Mouse (Mus musculus) layer of hippocampus, postnatal 25 days (tissue): ENCODE measurements around the gene Mxi1. TPM values are rescaled to one million over a fixed set of nuclear protein-coding genes. Genes with fewer than 3 reads are reported as not detected.
A peak's percentile ranks its signal among the peaks of the same experiment; 100 is the strongest.

Experiments
- DNase-seq, 2 experiments: peaks; one replicate each; pipeline ENCODE4 v3.0.0; 2022; ENCODE audit warnings: mixed read lengths in 2 of 2, low spot score in 1 of 2; ENCODE audit errors: extremely low spot score in 1 of 2
- total RNA-seq, 2 experiments: library from RNA; stranded (reverse); gene quantifications; 2 replicates each; pipeline ENCODE4 v1.2.3; 2021

Gene Mxi1
- total RNA-seq, 2 experiments from 2014 or later, result 57.7 to 68.2 TPM

DNA sequence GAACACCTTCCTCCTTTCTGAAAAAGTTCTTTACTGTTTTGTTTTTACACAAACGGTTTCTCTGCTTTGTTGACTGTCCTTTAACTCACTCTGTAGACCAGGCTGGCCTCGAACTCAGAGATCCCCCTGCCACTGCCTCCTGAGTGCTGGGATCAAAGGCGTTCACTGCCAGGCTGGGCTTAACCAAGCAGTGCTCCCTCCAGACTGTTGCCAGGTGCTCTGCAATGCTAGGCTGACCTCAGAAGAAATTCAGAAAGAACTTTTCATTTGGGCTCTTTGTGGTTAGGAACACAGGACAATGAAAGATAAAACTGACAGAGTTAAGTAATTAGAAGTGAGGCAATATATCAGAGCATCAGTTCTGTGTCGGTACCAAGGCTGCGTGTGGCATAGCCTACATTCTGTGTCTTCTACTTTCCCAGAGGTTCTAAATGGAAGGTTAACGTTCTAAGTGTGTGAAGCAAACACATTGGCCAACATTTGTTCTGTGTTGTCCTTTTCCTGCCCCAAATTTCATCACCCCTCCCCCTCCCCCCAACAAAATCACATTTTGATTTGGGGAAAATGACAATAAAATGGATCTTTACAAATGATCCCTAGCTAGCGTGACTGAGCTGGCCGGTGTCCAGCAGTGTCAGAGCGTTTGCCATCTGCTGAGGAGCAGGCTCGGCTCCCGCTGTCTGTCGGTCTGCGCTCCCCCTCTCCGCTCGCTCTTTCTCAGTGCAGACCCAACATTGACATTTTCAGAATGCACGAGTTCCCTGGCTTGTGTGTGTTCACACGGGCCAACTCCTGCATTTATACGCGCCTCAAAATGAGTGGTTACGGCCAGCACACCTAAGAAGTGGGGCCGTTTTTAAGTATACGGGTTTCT is 49.1 kb downstream of the Mxi1 start:
- peak; percentile 41 to 71 for DNase-seq

DNA sequence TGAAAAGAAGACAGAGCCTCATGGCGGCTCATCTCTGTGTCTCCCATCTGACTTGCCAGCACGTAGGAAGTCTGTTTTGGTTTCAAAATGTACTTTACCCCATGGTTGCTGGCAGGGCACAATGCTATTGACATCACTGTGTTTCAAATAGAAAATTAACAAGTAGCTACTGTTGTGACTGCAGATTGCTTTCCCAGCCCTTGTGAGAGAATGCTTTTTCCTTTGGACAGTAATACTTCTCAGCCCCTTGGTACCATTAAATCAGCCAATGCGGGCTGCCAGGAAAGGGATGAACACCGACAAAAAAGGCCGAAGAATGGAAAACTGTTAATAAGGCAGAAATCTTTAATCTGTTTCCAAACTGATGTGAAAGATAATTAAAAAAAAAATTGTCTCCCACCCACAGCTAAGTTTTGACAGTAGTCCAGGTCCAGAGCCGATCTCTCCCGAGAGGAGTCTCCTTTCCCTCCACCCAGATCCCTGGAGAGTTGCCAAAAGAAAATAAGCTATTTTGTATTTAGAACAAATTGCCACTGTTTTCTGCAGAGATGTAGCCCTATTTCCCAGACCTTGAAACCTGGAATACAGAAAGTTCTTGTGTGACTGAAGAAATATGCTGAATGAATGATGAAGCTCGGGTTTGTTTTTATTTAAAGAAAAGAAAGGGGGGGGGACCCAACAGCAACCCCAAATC is 50.1 kb downstream of the Mxi1 start:
- peak in 1 of 2 experiments; percentile 32 for DNase-seq

DNA sequence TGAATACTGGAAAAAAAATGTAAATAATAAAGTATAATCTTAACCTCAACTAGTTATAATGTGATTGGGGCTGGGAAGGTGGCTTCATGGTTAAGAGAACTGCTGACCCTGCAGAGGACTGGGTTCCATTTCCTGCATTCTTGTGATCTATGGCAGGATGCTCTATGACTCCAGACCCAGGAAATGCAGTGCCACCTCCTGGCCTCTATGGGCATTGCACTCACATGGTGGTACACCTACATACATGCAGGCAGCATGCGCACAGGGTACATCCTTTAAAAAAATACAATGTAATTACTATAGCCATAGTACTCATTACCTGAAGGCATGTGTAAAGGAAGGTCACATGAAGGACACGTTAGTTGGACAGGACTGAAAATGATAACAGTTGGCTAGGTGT is 52.6 kb downstream of the Mxi1 start:
- no peak for DNase-seq

DNA sequence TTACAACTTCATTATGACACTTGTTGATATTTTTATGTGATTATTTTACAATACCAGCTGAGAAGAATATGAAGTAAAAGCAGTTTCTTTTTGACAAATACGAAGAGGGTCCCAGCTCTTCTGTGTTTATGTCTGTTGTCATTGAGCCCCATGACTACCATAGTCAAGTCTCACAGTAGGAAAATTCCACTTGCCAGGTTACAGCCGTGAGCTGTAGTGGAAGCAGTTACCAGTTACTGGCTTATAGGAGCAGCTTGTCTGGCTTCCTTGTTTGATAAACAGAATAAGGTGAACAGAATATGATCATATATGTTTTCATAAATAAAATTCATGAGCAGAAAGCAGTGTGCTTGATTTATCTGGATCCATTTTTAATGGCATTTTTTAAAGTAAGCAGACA is 54.2 kb downstream of the Mxi1 start:
- no peak for DNase-seq

DNA sequence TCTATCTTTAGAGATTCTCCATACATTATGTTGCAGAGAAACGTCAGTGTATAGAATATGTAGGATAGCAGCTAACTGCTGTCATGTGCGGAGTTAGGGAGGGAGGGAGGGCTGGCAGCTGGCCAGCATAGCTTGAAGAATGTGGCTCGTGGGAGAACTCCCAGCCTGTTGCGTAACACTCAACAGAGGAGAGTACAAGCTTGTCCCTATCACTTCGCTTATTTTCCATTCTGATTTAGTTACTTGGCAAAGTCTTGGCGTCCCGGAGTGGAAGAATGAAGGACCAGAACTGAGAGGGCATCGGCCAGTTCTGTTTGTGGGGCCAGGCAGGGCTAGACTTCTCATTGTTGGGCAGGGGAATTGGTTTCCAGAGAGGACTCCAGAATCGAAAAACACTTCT is 54.6 kb downstream of the Mxi1 start:
- DNase-seq, result no peak

DNA sequence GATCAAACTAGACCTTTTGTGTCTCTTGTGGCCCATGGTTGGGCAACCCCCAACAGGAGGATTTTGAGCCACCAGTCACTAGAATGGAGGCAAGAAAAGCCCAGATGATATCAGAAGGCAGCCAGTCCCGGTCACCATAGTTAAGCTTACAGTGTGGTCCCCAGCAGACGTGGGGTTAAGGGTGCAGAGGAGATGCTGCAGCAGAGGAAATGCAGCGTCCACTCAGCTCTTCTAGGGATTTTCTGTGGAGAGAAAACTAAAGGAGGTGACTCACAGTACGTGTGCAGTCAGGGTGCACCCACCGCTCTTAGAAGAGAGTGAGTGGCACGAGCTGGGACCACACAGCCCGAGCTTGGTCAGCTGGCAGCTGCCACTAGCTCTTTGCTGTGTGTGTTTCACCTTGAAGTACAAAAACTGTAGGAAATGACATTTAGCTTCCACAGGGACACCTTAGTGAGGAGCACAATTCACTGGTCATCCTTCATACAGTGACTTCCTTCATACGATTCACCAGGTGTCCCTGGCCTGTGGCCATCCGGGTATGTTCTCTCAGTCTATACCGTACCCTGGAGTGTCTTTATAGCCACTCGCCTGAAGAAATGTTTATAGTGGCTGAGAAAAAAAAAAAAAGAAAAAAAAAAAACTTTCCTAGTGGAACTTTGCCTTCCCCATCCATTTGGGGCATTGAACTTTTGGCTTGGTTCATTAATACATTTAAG is 55.9 kb downstream of the Mxi1 start:
- DNase-seq, result no peak

DNA sequence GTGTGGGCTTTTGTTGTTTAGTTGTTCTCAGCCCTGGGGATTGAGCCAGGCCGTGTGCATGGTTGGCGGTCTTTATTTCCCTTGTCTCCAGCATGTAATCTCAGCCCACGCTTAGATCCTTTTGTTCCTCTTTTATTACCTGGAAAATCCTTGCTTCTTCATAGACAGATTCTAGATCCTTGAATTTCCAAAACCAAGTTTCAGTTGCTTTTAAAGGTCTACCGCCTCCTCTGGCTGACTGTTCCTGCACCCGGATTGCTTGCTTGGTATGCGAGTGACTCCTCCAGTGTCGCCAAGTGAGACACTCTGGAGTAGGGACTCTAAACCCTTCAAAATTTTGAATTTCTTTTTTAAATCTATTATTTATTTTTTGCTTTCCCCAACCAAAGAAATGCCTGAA is 56.6 kb downstream of the Mxi1 start:
- DNase-seq, result no peak

DNA sequence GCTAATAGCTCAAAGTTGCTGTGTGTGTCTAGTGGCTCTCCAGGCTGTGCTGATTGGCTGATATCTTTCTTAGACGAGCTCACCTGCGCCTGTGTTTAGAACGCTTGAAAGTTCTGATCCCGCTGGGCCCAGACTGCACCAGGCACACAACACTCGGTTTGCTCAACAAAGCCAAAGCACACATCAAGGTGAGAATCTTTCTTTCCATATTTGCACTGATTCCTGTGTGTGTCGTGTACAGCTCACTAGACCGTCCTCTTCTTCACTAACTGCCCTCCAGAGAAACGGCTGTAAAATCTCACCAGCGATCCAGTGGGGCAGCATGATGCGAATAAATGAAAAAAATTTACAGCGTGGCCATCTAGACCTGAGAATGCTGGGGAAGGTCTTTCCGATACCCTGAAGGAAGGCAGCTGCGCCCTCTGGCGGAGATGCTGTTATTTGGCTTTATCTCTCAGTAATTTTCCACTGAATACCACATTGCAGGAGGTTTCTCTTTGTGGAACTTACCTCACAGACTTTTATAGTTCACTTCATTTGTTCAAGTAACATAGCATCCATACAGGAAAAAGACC is 59.2 kb downstream of the Mxi1 start:
- DNase-seq, result peak; percentile 77 to 92

DNA sequence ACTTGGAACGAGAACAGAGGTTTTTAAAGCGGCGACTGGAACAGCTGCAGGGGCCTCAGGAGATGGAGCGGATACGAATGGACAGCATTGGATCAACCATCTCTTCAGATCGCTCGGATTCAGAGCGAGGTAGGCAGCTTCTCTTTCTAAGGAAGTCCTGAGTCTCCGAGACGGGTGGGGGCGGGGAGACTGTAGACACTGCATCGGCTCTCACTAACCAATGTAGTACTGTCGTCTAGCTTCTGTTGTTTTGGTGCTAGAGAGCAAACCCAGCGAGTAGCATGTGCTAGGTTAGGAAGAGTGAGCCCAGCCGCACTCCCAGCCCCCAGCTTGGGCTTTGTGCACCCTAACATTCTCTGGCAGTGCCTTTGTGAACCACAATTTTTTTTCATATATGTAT is 59.9 kb downstream of the Mxi1 start:
- DNase-seq, result no peak

DNA sequence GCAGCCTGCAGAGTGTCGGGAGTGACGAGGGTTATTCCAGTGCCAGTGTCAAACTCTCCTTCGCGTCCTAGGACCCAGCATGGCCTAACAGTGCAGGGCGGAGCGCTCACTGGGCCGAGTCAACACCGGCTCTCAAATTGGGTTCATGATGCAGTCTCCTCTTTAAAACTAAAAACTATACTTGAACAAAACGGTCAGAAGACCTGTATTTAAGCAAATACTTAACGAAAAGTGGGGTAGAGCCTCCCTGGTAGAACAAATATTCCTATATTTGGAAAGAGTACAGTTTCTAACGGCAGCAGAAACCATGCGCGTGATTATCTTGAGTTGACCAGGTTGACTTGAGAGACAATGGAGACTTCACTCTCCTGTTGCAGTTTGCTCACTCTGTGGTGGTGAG is 61.3 kb downstream of the Mxi1 start, which contains the start of gene Gm10197:
Gm10197 (minus strand) TSS at position 101 of the 400 bp plus-strand sequence.
- no peak for DNase-seq

DNA sequence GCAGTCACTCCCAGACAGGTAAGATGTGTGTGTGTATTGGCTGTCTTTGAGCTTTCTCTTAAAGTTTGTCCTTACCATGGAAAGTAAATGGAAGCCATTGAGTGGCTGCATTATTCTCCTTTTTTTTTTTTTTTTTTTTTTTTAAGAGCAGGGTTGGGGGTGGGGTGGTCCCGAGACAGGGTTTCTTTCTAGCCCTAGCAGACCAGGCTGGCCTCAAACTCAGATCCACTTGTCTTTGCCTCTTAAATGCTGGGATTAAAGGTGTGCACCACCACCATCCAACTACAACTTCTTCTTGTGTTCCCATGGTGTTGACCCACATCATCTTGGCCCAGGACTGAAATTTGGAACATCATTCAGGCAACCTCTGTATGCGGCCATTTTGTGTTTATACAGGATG is 63.3 kb downstream of the Mxi1 start:
- DNase-seq, result no peak

DNA sequence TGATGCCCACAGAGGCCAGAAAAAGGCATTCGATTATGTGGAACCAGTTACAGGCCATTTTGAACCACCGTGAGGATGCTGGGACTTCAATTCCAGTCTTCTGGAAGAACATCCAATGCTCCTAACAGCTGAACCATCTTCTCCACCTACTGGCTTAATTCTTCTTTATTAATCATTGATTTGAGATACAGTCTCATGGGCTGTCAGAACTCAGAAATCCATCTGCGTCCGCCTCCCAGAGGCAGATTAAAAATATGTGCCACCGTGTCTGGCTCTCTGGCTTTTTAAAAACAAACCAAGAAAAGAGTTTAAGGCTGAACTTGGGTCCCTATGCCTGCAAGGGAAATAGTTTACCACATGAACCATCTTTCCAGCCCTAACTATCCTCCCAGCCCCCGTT is 65.0 kb downstream of the Mxi1 start:
- no peak for DNase-seq

DNA sequence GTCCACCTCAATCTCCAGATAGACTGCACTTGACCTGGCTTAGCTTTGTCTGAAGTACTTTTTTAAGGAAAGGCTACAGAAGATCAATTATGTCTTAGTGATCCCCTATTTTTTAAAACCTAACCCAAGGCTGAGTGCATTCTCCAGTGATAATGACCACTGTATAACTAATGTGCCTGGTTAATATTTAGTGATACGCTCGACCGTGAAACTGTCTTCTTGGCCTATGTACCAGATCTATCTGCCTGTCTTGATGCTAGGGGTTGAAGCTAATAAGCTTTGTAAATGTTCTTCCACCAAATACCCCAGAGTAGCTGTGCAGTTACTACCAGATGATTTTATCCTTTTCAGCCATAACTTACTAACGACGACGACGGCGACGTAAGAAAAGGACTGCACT is 65.5 kb downstream of the Mxi1 start:
- DNase-seq, result no peak

DNA sequence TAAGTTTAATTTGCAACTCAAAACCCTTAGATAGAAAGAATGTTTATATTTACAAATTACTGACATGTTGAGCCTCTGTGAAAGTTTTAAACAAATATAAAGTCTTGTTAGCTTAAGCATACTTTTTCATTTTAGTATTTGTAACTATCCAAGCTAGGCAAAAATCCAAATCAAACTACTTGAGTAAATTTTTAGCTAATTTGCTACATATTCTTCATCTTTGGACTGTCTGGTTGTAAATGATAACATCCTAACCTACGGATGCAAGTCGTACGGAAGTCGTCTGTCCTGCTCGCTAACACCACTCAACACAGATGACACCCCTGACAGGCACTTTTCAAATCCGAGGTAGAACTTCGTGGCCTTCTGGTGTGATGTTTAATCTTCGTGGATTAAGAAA is 67.3 kb downstream of the Mxi1 start:
- no peak for DNase-seq

DNA sequence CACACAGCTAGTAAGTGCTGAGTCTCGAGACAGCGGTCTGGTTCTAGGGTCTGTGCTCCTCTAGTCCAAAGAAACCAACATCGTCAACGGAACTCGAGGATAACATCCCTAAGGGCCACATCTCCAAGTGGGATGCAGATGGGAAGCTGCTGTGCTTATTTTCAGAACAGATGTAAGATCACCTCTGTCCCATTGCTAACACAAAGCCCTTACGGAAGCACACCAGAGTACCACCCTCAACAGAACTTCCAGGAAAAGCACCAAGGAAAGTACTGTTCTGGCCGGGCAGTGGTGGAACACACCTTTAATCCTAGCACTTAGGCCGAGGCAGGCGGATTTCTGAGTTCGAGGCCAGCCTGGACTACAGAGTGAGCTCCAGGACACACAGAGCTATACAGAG is 68.1 kb downstream of the Mxi1 start:
- no peak for DNase-seq

DNA sequence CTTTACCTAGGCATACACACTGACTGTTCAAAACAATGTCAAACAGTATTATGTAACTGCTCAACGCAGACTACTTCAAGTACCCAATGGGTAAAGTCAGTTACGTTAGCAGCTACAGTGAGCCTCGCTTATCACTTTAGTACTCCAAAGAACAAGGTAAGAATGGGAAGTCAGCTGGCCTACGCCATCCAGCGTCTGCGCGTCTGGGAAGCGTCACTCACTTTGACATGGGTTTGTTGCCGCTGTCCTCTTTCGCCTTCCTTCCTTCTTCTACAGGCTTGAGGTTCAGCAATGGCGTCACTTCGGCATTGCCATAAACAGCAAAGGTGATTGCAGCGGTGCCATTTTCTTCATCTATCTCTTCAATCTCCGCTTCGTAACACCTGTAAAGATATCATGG is 73.0 kb downstream of the Mxi1 start:
- no peak for DNase-seq

DNA sequence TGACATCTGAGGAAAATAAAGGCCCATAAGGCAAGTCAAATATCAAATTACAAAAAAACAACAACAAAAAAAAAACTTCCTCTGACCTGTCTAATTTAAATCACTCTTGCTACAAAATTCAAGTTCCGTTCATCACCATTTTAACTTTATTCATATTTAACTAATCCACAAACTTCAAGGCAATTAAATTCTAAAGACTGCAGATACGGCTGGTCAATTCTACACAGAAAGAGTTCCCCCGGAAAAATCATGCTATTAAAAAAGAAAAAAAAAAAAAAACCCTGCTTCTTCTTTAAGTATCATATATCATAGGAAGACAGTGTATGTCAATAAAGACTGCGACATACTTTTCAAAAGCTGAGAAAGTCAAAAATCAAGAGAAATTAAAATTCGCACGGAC is 79.1 kb downstream of the Mxi1 start:
- DNase-seq, result no peak

DNA sequence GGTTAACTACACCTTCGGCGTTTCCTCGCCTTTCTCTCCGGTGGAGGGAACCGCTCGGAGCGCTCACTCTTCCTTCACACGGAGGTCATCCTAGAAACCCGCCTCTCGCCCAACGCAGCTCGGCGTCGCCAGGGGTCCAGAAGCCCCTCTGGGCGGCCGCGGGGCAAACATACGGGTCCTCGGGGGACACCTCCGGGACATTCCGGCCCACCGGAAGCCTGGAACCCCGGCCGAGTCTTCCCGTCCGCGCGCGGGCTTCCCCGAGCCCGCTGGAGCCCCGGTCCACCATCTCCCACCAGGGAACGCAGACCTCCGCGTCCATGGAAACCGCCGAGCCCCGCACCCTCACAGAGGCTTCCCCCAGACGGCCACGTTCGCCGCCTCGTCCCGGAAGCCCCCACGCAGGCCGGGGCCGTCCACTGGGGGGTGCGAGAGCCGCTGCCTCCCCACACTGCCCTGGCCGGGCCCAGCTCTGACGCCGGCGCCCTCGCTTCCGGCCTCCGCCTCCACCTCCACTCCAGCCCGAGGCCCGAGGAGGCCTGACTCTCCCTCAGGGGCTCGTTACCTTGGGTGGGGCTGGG is 79.6 kb downstream of the Mxi1 start:
- peak in 1 of 2 experiments; percentile 37 for DNase-seq

DNA sequence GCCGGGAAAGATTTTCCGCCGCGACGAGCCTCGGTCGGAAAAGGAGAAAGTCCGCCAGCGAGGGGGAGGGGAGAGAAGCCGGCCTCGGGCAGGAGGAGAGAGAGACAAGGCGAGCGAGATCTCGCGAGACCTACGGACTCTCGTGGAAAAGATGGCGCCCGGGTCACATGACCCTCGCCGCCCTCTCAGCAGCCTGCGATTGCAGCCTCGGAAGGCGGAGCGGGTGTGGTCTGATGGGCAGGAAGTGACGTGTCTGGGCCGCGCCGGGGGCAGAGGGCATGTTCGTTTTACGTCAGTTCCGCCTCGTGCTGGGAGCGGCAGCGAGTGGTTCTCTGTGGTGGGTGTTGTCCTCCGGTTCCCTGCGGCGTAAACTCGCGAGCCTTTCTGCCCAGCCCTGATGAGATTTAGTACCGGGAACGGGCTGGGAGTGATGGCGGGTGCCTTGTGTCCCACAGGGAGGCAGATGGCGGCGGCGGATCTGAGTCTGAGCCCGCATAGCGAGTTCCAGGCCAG is 80.2 kb downstream of the Mxi1 start, which contains the start of gene Smndc1:
Smndc1 (minus strand) TSS at position 84 of the 513 bp plus-strand sequence.
- peak; percentile 93 to 94 for DNase-seq

DNA sequence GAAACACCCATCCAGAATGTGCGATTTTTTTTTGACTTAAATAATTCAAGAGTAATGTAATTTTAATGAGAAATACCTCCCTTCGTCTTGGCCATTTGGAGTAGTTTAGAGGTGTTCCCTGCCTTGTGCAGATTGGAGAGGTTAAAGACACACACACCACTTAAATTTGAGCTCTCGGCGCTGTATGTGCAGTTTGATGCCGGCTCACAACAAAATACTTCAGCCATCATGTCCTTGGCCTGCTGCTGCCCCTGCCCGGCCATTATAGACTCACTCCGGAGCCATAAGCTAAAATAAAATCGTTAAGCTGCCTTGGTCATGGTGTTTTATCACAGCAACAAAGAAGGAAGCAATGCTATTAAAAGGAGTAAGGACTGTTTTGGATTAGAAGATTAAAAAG is 81.1 kb downstream of the Mxi1 start:
- DNase-seq, result no peak
